Mouse (Mus musculus): ENCODE results near the gene Adgrg4. TPM values are rescaled to one million over a fixed set of nuclear protein-coding genes. Genes with fewer than 3 reads are reported as not detected.

The Adgrg4 gene
- polyA plus RNA-seq (2012; rRNA removed): not detected in 2 replicates

GRCm38 (mm10) chrX:56869863-56870262, at the start of gene Adgrg4:
Adgrg4 (plus strand) TSS chrX:56870163.
- no peak for TF ChIP-seq POLR2A (IDR thresholded peaks at IDR 0.05; ENCODE audit: extremely low read depth, insufficient read depth, low read length)
- TF ChIP-seq CTCF (IDR thresholded peaks at IDR 0.05; ENCODE audit: extremely low read depth, insufficient read depth, low read length): no peak
- no peak within 1 kb of the TSS for H3K27ac ChIP-seq (ENCODE audit: insufficient read depth, low read length)
- H3K4me3 ChIP-seq (ENCODE audit: insufficient read depth, low read length): no peak within 1 kb of the TSS
- no peaks in the 10 kb centered on the region for H3K4me1 ChIP-seq (ENCODE audit: control insufficient read depth, insufficient read depth, low read length)

- Histone ChIP-seq H3K4me1 (ENCODE audit: control insufficient read depth, insufficient read depth, low read length) (no peaks in the 10 kb centered on the region), H3K27ac (ENCODE audit: insufficient read depth, low read length) (no peak within 1 kb of the TSS), H3K4me3 (ENCODE audit: insufficient read depth, low read length) (no peak within 1 kb of the TSS)
- TF ChIP-seq POLR2A (IDR thresholded peaks at IDR 0.05; ENCODE audit: extremely low read depth, insufficient read depth, low read length) (no peak), CTCF (IDR thresholded peaks at IDR 0.05; ENCODE audit: extremely low read depth, insufficient read depth, low read length) (no peak)
Observed at GRCm38 (mm10) chrX:56821765-56822603, 48.0 kb upstream of the Adgrg4 start, which contains the start of gene Map7d3. Map7d3 (minus strand) TSS chrX:56822326.

- no peaks in the 10 kb centered on the region for H3K4me1 ChIP-seq (ENCODE audit: control insufficient read depth, insufficient read depth, low read length)
- TF ChIP-seq CTCF (IDR thresholded peaks at IDR 0.05; ENCODE audit: extremely low read depth, insufficient read depth, low read length): no peak
- TF ChIP-seq POLR2A (IDR thresholded peaks at IDR 0.05; ENCODE audit: extremely low read depth, insufficient read depth, low read length): no peak
- no peak overlapping the region for H3K27ac ChIP-seq (ENCODE audit: insufficient read depth, low read length)
- H3K4me3 ChIP-seq (ENCODE audit: insufficient read depth, low read length): no peak overlapping the region
Observed at GRCm38 (mm10) chrX:56827492-56827891, 42.5 kb upstream of the Adgrg4 start.

- H3K27ac ChIP-seq (ENCODE audit: insufficient read depth, low read length): no peak overlapping the region
- TF ChIP-seq CTCF (IDR thresholded peaks at IDR 0.05; ENCODE audit: extremely low read depth, insufficient read depth, low read length) (no peak), POLR2A (IDR thresholded peaks at IDR 0.05; ENCODE audit: extremely low read depth, insufficient read depth, low read length) (no peak)
- no peak overlapping the region for H3K4me3 ChIP-seq (ENCODE audit: insufficient read depth, low read length)
- no peaks in the 10 kb centered on the region for H3K4me1 ChIP-seq (ENCODE audit: control insufficient read depth, insufficient read depth, low read length)
Observed at GRCm38 (mm10) chrX:56835842-56836241, 34.1 kb upstream of the Adgrg4 start.

- TF ChIP-seq POLR2A (IDR thresholded peaks at IDR 0.05; ENCODE audit: extremely low read depth, insufficient read depth, low read length) (no peak), CTCF (IDR thresholded peaks at IDR 0.05; ENCODE audit: extremely low read depth, insufficient read depth, low read length) (peak; percentile 51)
- H3K4me3 ChIP-seq (ENCODE audit: insufficient read depth, low read length): no peak overlapping the region
- no peak overlapping the region for H3K27ac ChIP-seq (ENCODE audit: insufficient read depth, low read length)
- H3K4me1 ChIP-seq (ENCODE audit: control insufficient read depth, insufficient read depth, low read length): no peaks in the 10 kb centered on the region
Observed at GRCm38 (mm10) chrX:56839369-56839768, 30.6 kb upstream of the Adgrg4 start.

- TF ChIP-seq CTCF (IDR thresholded peaks at IDR 0.05; ENCODE audit: extremely low read depth, insufficient read depth, low read length) (no peak), POLR2A (IDR thresholded peaks at IDR 0.05; ENCODE audit: extremely low read depth, insufficient read depth, low read length) (no peak)
- no peaks in the 10 kb centered on the region for H3K4me1 ChIP-seq (ENCODE audit: control insufficient read depth, insufficient read depth, low read length)
- no peak overlapping the region for H3K4me3 ChIP-seq (ENCODE audit: insufficient read depth, low read length)
- H3K27ac ChIP-seq (ENCODE audit: insufficient read depth, low read length): no peak overlapping the region
Observed at GRCm38 (mm10) chrX:56841255-56841654, 28.7 kb upstream of the Adgrg4 start.

GRCm38 (mm10) chrX:57012891-57013290, 142.9 kb downstream of the Adgrg4 start:
- Histone ChIP-seq H3K27ac (ENCODE audit: insufficient read depth, low read length) (no peak overlapping the region), H3K4me1 (ENCODE audit: control insufficient read depth, insufficient read depth, low read length) (no peaks in the 10 kb centered on the region), H3K4me3 (ENCODE audit: insufficient read depth, low read length) (no peak overlapping the region)
- TF ChIP-seq CTCF (IDR thresholded peaks at IDR 0.05; ENCODE audit: extremely low read depth, insufficient read depth, low read length): no peak
- TF ChIP-seq POLR2A (IDR thresholded peaks at IDR 0.05; ENCODE audit: extremely low read depth, insufficient read depth, low read length): no peak

GRCm38 (mm10) chrX:57042774-57043173, 172.8 kb downstream of the Adgrg4 start, which contains the start of gene Brs3:
Brs3 (plus strand) TSS chrX:57043074.
- Histone ChIP-seq H3K27ac (ENCODE audit: insufficient read depth, low read length) (no peak within 1 kb of the TSS), H3K4me3 (ENCODE audit: insufficient read depth, low read length) (no peak within 1 kb of the TSS), H3K4me1 (ENCODE audit: control insufficient read depth, insufficient read depth, low read length) (no peaks in the 10 kb centered on the region)
- TF ChIP-seq CTCF (IDR thresholded peaks at IDR 0.05; ENCODE audit: extremely low read depth, insufficient read depth, low read length) (no peak), POLR2A (IDR thresholded peaks at IDR 0.05; ENCODE audit: extremely low read depth, insufficient read depth, low read length) (no peak)

- TF ChIP-seq POLR2A (IDR thresholded peaks at IDR 0.05; ENCODE audit: extremely low read depth, insufficient read depth, low read length) (no peak), CTCF (IDR thresholded peaks at IDR 0.05; ENCODE audit: extremely low read depth, insufficient read depth, low read length) (no peak)
- Histone ChIP-seq H3K4me3 (ENCODE audit: insufficient read depth, low read length) (no peak overlapping the region), H3K27ac (ENCODE audit: insufficient read depth, low read length) (no peak overlapping the region), H3K4me1 (ENCODE audit: control insufficient read depth, insufficient read depth, low read length) (no peaks in the 10 kb centered on the region)
Observed at GRCm38 (mm10) chrX:57043869-57044268, 173.9 kb downstream of the Adgrg4 start.

Other genes with a start within 250 kb of the Adgrg4 start
- 150 and 152 TPM in 2 replicates for gene Fhl1, start 138.4 kb upstream of the Adgrg4 start, polyA plus RNA-seq (2012; rRNA removed)
- gene Map7d3, start 47.8 kb upstream of the Adgrg4 start, polyA plus RNA-seq (2012; rRNA removed): 0.09 TPM in 1 of 2 replicates, not detected in the other
- not detected in 2 replicates for gene Brs3, start 172.9 kb downstream of the Adgrg4 start, polyA plus RNA-seq (2012; rRNA removed)
- 35.7 and 38.0 TPM in 2 replicates for gene Htatsf1, start 183.4 kb downstream of the Adgrg4 start, polyA plus RNA-seq (2012; rRNA removed)
- gene Vgll1, start 217.9 kb downstream of the Adgrg4 start, polyA plus RNA-seq (2012; rRNA removed): not detected in 2 replicates

Measured in cortical plate, adult 2 months (tissue).